Mouse (Mus musculus) midbrain, postnatal 0 days (tissue): ENCODE results near the gene Sapcd1. TPM values are rescaled to one million over a fixed set of nuclear protein-coding genes. Genes with fewer than 3 reads are reported as not detected.

ENCODE experiments used
- ATAC-seq: fragments of 200-750 bp; cut with Nextera tagmentation; 2 replicates; pipeline ENCODE4 v1.8.0; 2017; ENCODE audit warnings: moderate number of reproducible peaks, mild to moderate bottlenecking, moderate TSS enrichment, moderate library complexity; ENCODE audit not compliant: low FRiP score
- DNase-seq: peaks from one replicate; pipeline ENCODE4 v3.0.0-alpha.2; 2015; ENCODE audit warnings: low spot score
- H3K27ac ChIP-seq: fragments of 300-500 bp; sonication (generic); 2 replicates; pipeline ENCODE4 v1.5.1; 2014; ENCODE audit warnings: low read depth, mild to moderate bottlenecking, low read length, mixed read lengths
- H3K27me3 ChIP-seq: fragments of 300-500 bp; sonication (generic); 2 replicates; pipeline ENCODE4 v1.6.1; 2014; ENCODE audit warnings: low read length, control low read depth, mixed read lengths; ENCODE audit not compliant: insufficient read depth
- H3K36me3 ChIP-seq: fragments of 300-500 bp; sonication (generic); 2 replicates; pipeline ENCODE4 v1.6.1; 2014; ENCODE audit warnings: low read length, control low read depth, mixed read lengths; ENCODE audit not compliant: insufficient read depth
- H3K4me1 ChIP-seq: fragments of 300-500 bp; sonication (generic); 2 replicates; pipeline ENCODE4 v1.6.1; 2014; ENCODE audit warnings: mild to moderate bottlenecking, control low read depth, antibody characterized with exemption, low read length, mixed read lengths; ENCODE audit not compliant: insufficient read depth
- H3K4me2 ChIP-seq: fragments of 300-500 bp; sonication (generic); 2 replicates; pipeline ENCODE4 v1.6.1; 2014; ENCODE audit warnings: low read depth, mild to moderate bottlenecking, low read length, mixed read lengths; ENCODE audit not compliant: poor library complexity, severe bottlenecking
- H3K4me3 ChIP-seq: fragments of 300-500 bp; sonication (generic); 2 replicates; pipeline ENCODE4 v1.5.1; 2014; ENCODE audit warnings: low read depth, mild to moderate bottlenecking, low read length, moderate library complexity
- H3K9ac ChIP-seq: fragments of 300-500 bp; sonication (generic); replicated peaks from 2 replicates; pipeline ENCODE4 v1.6.1; 2014; ENCODE audit warnings: mild to moderate bottlenecking, low read length, moderate library complexity, mixed read lengths; ENCODE audit not compliant: poor library complexity, severe bottlenecking
- H3K9me3 ChIP-seq: fragments of 300-500 bp; sonication (generic); 2 replicates; pipeline ENCODE4 v1.6.1; 2016; ENCODE audit warnings: low read length, control low read depth
- CTCF ChIP-seq: IDR thresholded peaks from 2 replicates; pipeline ENCODE4 v1.5.1; 2016; ENCODE audit warnings: antibody characterized with exemption, mild to moderate bottlenecking
- WGBS: fragments of 180-500 bp; shearing (Covaris S2); extraction: QIAGEN DNeasy Blood & Tissue Kit; methylation state at CpG from one replicate; pipeline ENCODE4 v1.1.7; 2014; 5-methylcytosine and 5-hydroxymethylcytosine counted together
- polyA plus RNA-seq: library from polyadenylated mRNA; unstranded; fragments of >200 nt; fragmentation: Nextera tagmentation; extraction: Ambion mirVana; gene quantifications from 2 replicates; pipeline ENCODE4 v1.2.1, GENCODE M21; 2015
- total RNA-seq: library from RNA; depleted of rRNA; stranded (reverse); fragments of >200 nt; gene quantifications from 2 replicates; pipeline ENCODE4 v1.2.3, GENCODE M21; 2014; rRNA removed

The Sapcd1 gene
- 0.38 TPM in 1 of 2 replicates, not detected in the other for total RNA-seq
- polyA plus RNA-seq = 1.5 and 1.6 TPM in 2 replicates

DNA sequence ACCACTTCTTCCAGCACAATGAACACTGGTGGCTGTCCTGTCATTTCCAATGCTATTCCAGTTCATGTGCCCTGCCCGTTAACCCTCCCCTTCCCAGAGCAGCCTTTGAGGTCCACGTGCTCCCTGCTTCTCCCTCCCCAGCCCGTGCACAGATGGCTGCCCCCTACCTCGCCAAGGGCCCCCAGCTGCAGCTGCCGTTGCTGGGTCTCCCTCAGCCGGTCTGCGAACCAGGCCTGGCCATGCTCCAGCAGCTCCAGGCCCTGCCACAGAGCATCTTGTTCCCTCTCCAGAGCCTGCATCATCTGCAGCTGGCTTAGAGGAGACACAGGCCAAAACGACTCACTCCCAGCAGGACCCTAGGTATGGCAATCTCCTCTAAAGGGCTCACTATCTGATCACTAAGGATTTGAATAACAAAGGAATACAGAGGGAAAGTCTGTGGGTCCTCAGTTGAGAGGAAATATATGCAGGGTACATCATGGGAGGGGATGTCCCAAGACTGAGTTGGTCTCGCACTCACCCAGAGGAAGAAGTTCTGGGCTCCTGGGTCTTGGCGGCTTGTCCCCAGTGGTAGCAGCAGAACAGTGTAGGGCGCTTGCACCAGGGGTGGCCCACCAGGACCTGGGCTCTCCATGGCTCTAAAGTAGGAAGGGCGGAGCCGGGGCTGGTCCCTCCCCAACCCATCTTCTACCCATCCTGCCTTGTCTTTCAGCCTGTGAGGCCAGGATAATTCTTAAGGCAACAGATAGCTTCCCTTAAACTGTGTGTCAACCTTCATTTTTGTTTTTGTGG is at the start of gene Sapcd1:
Gene Sapcd1 (minus strand): TSS at position 740 of the 792 bp plus-strand sequence.
- Histone ChIP-seq H3K27ac (no peak within 1 kb of the TSS), H3K4me2 (no peak within 1 kb of the TSS), H3K4me1 (no peaks in the 10 kb centered on the region), H3K27me3 (no peaks in the 10 kb centered on the region), H3K36me3 (no peaks in the 10 kb centered on the region), H3K4me3 (no peak within 1 kb of the TSS), H3K9ac (0 out of 2 replicates have a peak within 1 kb of the TSS, but pooled peaks have one; percentile 24), H3K9me3 (no peaks in the 10 kb centered on the region)
- no peak for TF ChIP-seq CTCF
- ATAC-seq = peak; percentile 53
- DNase-seq = peak; percentile 79
- WGBS = 37% methylated on average over 13 of the region's 13 CpGs

DNA sequence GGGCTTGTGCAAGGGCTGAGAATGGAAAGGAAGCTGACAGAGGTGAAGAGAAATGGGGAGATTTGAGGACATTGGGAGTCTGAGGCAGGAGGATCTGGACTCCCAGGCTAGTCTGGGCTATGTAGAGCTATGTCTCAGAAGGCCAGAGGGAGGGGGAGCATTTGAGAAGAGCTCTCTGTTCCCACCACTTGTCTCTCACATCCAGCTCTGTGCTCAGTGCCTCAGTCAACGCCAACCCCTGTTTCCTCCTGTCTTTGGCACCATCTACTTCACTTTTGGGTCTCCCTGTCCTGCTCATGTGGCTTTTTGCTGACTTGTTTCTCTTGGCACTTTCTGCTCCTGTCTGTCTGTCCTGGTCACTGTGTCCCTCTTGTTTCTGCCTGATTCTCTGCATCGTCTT is 49.5 kb upstream of the Sapcd1 start:
- Histone ChIP-seq H3K27ac (no peak overlapping the region), H3K27me3 (no peaks in the 10 kb centered on the region), H3K9ac (no peak overlapping the region), H3K36me3 (no peaks in the 10 kb centered on the region), H3K4me3 (peak overlapping the region; percentile 18; the same call in 1 of the 2 replicates), H3K9me3 (no peaks in the 10 kb centered on the region), H3K4me2 (peak overlapping the region; percentile 35), H3K4me1 (no peaks in the 10 kb centered on the region)
- no peak for ATAC-seq
- WGBS = 40% methylated on average over 2 of the region's 2 CpGs
- TF ChIP-seq CTCF = no peak
- DNase-seq = no peak

DNA sequence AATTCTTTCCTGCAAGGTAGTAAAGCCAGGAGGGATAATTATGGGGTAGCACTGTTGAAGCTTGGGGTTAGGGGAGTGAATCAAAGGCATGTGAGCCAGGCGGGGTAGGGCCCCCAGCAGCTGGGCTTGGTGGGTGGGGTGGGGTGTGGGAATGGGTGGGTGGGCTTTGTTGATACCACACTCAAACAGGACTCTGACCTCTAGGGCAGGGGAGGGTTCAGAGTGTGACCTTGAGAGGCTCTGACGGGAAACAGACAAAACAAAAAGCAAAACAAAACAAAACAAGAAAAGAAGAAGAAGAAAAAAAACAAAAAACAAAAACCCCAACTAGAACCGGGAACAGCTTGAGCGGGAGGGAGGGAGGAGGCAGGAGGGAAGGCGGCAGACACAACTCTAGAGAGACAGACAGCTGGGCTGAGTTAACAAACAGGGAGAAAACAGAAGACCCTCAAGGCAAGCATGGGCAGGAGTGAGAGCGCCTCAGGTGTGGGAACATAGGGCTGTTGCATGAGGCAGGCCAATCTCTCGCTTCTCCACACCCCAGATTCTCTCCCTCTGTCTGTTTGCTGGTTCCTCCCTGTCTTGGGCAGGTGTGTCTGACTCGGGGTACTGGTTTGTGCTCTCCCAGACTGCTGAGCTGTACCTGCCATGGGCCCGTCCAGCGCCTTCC is 48.8 kb upstream of the Sapcd1 start, which contains the start of gene Ly6g6e:
Gene Ly6g6e (plus strand): TSS at position 396 of the 670 bp plus-strand sequence.
- Histone ChIP-seq H3K4me1 (no peaks in the 10 kb centered on the region), H3K4me3 (peak within 1 kb of the TSS; percentile 18; the same call in 1 of the 2 replicates), H3K27ac (no peak within 1 kb of the TSS), H3K27me3 (no peaks in the 10 kb centered on the region), H3K36me3 (no peaks in the 10 kb centered on the region), H3K9me3 (no peaks in the 10 kb centered on the region), H3K4me2 (peak within 1 kb of the TSS; percentile 35), H3K9ac (no peak within 1 kb of the TSS)
- ATAC-seq = no peak
- 40% methylated on average over 10 of the region's 10 CpGs for WGBS
- TF ChIP-seq CTCF = no peak
- no peak for DNase-seq

DNA sequence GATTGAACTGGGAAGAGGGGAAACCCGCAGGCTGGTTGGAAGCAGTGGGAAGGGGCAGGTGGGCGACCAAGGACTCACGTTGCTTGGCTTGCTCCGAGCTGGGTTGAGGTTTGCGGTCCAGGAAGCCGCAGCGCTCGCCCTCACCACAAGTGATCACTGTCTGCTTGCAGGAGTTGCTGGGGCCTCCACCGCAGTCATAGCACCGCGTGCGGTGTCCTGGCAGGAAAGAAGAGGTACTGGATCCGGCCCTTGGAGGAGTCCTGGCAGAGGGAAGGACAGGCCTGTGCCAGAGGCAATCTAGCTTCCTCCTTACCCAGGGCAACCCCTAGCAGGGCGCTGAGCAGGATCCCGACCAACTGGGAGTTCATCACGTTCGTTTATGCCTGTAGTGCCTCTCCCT is 46.3 kb upstream of the Sapcd1 start:
- DNase-seq (no peak), ATAC-seq (no peak)
- no peaks in the 10 kb centered on the region for H3K36me3 ChIP-seq
- H3K9me3 ChIP-seq = no peaks in the 10 kb centered on the region
- no peak for TF ChIP-seq CTCF
- H3K4me1 ChIP-seq = no peaks in the 10 kb centered on the region
- no peaks in the 10 kb centered on the region for H3K27me3 ChIP-seq
- no peak overlapping the region for H3K4me2 ChIP-seq
- WGBS = 57% methylated on average over 17 of the region's 17 CpGs
- no peak overlapping the region for H3K9ac ChIP-seq
- no peak overlapping the region for H3K27ac ChIP-seq
- no peak overlapping the region for H3K4me3 ChIP-seq

DNA sequence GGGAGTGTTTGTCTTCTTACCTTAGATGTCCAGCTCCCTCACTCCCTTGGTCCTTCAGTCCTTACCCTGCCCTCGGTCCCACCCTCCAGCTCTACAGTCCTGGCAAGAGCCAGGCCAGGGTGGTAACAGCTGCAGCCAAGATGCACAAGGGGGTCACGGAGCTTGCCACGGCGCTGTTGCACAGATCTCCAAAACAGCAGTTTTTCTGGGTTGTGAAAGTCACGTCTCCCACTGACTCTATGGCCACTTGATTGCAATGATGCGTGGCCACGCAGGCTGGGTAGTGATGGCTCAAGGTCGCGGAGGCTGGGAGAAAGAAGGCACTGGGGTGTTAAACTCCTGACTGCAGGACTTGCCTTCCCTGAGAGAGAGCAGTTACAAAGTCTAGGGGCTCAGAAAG is 43.6 kb upstream of the Sapcd1 start:
- TF ChIP-seq CTCF = no peak
- H3K4me3 ChIP-seq = no peak overlapping the region
- no peak overlapping the region for H3K4me2 ChIP-seq
- ATAC-seq = no peak
- DNase-seq = no peak
- no peaks in the 10 kb centered on the region for H3K9me3 ChIP-seq
- 80% methylated on average over 9 of the region's 9 CpGs for WGBS
- no peak overlapping the region for H3K9ac ChIP-seq
- H3K36me3 ChIP-seq = no peaks in the 10 kb centered on the region
- H3K27me3 ChIP-seq = no peaks in the 10 kb centered on the region
- no peaks in the 10 kb centered on the region for H3K4me1 ChIP-seq
- H3K27ac ChIP-seq = no peak overlapping the region
